Mouse (Mus musculus): ENCODE measurements around the gene Gm20388.
A peak's percentile ranks its signal among the peaks of the same experiment; 100 is the strongest.
"Not testable (repeated sequence)": the region's sequence is repeated elsewhere in the genome, so short reads cannot be mapped to it uniquely, and the experiment has no call there.

The Gm20388 gene

DNA sequence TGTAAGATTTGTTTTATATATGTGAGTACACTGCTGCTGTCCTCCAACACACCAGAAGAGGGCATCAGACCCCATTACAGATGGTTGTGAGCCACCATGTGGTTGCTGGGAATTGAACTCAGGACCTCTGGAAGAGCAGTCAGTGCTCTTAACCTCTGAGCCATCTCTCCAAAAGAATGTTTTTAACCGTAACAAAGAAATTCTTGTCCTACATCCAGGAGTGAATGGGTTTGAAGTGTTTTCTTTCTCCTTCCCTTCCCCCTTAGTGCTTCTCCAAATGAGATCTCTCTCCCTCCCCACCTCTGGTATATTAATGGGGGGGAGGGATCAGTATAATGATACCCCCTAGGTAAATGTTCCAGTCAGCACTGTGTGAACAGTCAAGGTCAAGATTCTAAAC, 3609.4 kb downstream of the Gm20388 start:
- DNase-seq (ENCODE audit: low spot score in 2 of 2): not testable (repeated sequence)

DNA sequence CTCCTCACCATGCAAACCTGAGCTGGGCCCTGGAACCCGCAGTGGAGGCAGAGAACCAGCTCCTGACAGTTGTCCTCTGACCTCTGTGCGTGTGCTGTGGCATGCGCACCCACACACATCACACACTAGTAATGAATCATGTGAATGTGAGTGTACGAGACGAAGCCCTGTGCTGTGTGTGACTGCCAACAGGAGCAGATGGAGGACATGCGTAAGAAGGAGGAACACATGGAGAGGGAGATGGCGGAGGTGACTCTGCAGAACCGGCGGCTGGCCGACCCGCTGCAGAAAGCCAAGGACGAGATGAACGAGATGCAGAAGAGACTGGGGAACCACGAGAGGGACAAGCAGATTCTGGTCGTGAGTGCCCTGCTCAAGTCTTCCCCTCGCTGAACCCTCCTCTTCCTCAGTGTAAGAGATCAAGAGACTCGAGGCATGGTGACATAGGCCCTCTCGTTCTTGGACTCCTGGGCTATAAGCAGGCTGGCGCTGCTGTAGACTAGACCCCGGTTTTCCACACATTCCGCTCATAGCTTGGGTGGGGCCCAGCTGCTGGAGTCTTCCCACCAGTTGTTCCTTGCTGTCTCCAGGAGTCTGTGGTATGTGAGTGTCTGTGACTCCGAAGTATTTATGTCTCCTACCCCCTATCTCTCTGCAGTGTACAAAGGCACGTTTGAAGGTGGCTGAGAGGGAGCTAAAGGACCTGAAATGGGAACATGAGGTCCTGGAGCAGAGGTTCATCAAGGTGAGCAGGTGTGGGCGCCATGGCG, 3617.3 kb downstream of the Gm20388 start:
- no peak for DNase-seq (ENCODE audit: low spot score in 2 of 2)

DNA sequence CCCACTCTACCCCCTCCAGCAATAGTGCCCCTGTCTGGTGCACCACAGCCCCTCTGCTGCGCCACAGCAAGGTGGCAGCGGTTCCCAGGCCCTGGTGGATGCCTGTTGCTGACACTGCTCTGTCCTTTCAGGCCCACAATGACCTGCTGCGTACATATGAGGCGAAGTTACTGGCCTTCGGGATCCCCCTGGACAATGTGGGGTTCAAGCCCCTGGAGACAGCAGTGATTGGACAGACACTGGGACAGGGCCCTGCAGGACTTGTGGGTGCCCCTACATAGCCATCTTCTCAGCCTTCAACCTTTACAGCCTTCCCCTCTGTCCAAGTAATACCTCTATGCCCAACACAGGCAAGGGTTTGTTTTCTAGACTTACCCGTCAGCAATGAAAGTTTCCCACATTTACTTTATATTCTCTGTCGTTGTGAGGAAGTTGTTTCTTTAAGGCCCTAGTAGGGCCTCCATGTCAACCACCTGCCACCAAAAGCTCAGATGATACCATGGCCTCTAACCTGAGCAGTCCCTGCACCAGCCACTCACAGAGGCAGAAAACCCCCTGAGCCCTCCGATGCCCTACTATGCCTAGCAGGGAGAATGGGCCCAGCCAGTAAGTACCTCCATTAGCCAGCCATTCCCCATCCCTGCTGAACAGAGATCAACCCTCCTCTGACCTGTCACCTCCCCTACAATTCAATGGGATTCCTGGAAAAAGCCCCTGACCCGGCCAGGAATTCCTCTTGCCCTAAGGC, 3625.8 kb downstream of the Gm20388 start:
- no peak for DNase-seq (ENCODE audit: low spot score in 2 of 2)

DNA sequence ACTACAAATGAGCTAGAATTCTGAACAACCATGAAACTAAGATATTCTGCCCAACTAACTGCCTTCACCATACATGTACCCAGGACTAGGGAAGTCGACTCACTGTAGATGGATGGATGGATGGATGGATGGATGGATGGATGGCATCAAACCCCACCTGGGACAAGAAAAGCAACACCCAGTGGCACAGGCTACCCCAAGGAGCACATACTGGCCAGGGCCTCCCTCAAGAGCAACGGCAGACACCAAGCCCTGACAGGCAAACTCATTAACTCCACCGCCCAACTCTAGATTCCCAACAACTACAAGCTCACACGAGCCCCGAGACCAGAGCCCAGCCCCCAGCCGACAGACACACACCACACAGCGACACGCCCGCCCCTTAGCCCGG, 3626.3 kb downstream of the Gm20388 start:
- no peak for DNase-seq (ENCODE audit: low spot score in 2 of 2)

DNA sequence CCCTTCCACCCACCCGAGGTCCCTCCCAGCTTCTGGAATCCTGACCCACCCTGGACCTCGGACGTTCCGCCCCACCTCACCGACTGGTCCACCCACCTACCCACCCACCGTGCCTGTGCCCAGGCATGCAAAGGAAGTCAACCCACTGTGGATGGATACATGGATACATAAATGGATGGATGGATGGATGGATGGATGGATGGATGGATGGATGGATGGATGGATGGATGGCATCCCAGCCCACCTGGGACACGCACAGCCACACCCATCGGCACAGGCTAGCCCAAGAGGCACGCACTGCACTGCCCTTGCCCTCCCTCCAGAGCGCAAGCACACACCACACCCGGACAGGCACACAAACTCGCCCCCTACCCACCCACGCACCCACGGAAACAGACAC, 3627.0 kb downstream of the Gm20388 start:
- DNase-seq (ENCODE audit: low spot score in 2 of 2): peak; percentile 23 to 37

DNA sequence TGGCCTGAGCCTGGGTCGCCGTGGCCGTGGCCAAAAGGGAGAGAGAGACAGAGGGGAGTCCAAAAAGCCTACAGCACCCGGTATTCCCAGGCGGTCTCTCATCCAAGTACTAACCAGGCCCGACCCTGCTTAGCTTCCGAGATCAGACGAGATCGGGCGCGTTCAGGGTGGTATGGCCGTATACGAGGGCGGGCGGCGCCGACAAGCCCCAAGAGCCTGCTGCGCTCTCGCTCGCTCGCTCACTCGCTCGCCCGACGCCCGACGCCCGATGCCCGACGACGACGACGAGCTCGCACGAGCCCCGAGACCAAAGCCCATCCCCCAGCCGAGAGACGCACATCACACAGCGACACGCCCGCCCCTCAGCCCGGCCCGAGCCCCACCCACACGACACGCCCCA, 3653.6 kb downstream of the Gm20388 start:
- not testable (repeated sequence) for DNase-seq (ENCODE audit: low spot score in 2 of 2)

DNA sequence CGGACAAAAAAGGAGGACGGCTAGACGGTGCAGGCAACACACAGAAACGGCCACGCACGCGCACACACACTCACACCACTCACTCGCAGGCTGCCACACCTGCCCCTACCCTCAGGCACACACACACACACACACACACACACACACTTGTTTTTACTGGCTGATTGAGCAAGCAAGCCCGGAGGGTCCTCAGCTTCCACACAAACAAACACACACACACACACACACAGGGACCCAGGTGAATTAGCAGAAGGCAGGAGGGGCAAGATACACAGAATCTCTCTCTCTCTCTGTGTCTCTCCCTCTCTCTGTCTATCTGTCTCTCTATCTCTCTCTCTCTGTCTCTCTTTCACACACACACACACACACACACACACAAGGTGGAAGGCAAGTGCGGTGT, 3664.7 kb downstream of the Gm20388 start:
- peak in 1 of 2 experiments; percentile 0 for DNase-seq (ENCODE audit: low spot score in 2 of 2)

DNA sequence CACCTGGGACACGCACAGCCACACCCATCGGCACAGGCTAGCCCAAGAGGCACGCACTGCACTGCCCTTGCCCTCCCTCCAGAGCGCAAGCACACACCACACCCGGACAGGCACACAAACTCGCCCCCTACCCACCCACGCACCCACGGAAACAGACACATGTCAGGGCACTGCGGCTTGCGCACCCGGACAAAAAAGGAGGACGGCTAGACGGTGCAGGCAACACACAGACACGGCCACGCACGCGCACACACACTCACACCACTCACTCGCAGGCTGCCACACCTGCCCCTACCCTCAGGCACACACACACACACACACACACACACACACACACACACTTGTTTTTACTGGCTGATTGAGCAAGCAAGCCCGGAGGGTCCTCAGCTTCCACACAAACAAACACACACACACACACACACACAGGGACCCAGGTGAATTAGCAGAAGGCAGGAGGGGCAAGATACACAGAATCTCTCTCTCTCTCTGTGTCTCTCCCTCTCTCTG, 3690.1 kb downstream of the Gm20388 start:
- DNase-seq (ENCODE audit: low spot score in 2 of 2): peak; percentile 46 to 57

DNA sequence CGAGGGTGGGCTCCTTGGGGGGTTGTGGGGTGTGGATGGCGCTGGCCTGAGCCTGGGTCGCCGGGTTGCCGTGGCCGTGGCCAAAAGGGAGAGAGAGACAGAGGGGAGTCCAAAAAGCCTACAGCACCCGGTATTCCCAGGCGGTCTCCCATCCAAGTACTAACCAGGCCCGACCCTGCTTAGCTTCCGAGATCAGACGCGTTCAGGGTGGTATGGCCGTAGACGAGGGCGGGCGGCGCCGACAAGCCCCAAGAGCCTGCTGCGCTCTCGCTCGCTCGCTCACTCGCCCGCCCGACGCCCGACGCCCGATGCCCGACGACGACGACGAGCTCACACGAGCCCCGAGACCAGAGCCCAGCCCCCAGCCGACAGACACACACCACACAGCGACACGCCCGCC, 3690.8 kb downstream of the Gm20388 start:
- not testable (repeated sequence) for DNase-seq (ENCODE audit: low spot score in 2 of 2)

DNA sequence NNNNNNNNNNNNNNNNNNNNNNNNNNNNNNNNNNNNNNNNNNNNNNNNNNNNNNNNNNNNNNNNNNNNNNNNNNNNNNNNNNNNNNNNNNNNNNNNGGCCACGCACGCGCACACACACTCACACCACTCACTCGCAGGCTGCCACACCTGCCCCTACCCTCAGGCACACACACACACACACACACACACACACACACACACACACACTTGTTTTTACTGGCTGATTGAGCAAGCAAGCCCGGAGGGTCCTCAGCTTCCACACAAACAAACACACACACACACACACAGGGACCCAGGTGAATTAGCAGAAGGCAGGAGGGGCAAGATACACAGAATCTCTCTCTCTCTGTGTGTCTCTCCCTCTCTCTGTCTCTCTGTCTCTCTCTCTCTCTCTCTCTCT, 3702.0 kb downstream of the Gm20388 start:
- not testable (repeated sequence) for DNase-seq (ENCODE audit: low spot score in 2 of 2)

DNA sequence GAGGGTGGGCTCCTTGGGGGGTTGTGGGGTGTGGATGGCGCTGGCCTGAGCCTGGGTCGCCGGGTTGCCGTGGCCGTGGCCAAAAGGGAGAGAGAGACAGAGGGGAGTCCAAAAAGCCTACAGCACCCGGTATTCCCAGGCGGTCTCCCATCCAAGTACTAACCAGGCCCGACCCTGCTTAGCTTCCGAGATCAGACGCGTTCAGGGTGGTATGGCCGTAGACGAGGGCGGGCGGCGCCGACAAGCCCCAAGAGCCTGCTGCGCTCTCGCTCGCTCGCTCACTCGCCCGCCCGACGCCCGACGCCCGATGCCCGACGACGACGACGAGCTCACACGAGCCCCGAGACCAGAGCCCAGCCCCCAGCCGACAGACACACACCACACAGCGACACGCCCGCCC, 3712.9 kb downstream of the Gm20388 start:
- not testable (repeated sequence) for DNase-seq (ENCODE audit: low spot score in 2 of 2)

DNA sequence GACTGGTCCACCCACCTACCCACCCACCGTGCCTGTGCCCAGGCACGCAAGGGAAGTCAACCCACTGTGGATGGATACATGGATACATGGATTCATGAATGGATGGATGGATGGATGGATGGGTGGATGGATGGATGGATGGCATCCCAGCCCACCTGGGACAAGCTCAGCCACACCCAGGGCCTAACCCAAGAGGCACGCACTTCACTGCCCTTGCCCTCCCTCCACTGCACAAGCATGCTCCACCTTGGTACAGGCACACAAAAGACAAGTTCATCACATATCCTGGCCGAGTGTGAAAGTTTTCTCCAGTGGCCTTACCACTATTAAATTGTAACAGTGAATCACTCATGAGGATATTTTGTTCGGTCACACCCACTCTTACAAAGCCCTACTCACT, 3713.6 kb downstream of the Gm20388 start:
- DNase-seq (ENCODE audit: low spot score in 2 of 2): no peak

DNA sequence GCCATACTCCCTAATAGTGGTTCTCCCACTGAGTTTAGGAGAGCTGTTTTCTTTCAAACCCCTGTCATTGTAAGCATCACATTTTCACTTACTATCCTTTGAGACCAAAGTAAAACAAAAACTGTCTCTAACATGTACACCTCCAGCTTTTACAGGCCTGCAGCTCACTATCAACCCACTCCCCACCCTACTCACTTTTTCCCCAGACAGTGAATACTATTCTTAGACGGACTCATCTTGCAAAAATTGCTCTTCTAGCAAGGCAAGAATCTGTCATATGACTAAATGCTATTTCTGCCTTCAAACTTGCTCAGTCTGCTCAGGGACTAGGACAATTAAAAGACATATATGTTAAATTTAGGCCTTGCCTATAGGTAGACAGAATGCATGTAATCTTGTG, 3714.1 kb downstream of the Gm20388 start:
- DNase-seq (ENCODE audit: low spot score in 2 of 2): no peak

DNA sequence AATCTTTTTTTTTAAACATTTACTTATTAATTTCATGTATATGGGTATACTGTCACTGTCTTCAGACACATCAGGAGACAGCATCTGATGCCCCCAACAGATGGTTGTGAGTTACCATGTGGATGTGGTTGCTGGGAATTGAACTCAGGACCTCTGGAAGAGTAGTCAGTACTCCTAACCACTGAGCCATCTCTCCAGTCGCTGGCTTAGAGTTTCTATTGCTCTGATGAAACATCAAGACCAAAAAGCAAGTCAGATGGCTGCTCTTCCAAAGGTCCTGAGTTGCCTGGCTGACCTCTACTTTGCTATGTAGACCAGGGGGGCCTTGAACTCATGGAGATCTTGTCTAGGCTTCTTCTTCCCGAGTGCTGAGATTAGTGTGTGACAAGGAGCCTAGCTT, 3715.1 kb downstream of the Gm20388 start:
- DNase-seq (ENCODE audit: low spot score in 2 of 2): no peak

DNA sequence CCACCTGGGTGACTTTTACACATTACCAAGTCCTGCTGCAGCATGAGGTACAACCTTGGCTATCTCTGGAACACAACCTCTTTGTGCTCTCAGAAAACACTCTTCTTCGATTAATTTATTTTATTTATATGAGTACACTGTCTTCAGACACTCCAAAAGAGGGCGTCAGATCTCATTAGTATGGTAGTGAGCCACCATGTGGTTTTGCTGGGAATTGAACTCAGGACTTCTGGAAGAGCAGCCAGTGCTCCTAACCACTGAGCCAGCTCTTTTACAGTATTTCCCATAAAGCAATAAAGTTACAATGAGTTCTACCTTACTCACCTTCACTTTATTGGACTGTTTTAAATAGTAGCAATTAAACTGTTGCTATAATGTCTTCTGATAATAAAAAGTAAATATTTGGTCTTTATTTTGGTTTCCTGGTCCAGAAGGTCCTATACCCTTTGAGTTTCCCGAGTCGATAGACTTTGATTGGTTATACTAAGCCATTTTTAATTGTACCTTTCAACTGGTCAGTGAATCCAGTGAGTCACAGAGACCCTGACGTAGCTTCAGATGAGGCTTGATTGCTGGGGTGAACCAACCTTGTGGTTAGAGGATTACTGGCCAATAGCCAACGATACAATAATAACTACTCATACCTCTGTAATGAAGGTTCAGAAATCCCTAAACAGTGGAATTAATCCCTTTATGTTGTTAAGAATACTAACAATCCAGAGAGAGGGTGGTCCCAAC, 3716.9 kb downstream of the Gm20388 start:
- DNase-seq (ENCODE audit: low spot score in 2 of 2): no peak

DNA sequence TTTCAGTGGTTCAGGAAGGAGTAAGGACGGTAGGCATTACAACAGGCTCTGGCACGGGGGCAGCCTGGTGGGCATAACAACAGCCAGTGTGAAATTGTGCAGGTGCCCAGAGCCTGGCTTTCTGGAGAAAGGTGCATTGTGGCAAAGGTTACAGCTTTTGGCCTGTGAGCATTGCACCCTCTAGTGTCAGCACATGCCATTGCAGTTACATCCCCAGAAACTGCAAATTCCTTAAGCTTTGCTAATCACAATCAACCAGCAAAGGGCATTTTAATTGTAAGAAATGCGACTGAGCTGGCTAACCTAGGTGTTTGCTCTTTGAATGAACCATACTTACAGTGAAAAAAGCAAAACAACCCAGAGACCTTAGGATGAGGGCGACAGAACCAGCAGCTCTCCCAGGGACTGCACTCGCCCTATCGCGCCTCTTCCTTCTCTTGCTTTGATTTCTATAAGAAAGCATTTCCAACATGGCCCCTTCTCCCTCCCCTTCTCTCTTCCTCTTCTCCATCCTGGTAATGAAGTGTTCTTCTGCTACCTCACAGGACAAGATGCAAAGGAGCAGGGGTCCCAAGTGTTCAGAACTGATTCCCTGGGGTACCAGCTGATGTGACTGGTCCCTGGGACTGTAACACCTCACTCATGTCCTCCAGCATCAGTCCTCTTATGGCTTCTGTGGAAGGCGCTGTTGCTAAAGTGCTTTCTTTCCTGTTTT, 3717.8 kb downstream of the Gm20388 start:
- DNase-seq (ENCODE audit: low spot score in 2 of 2): peak in 1 of 2 experiments; percentile 56

DNA sequence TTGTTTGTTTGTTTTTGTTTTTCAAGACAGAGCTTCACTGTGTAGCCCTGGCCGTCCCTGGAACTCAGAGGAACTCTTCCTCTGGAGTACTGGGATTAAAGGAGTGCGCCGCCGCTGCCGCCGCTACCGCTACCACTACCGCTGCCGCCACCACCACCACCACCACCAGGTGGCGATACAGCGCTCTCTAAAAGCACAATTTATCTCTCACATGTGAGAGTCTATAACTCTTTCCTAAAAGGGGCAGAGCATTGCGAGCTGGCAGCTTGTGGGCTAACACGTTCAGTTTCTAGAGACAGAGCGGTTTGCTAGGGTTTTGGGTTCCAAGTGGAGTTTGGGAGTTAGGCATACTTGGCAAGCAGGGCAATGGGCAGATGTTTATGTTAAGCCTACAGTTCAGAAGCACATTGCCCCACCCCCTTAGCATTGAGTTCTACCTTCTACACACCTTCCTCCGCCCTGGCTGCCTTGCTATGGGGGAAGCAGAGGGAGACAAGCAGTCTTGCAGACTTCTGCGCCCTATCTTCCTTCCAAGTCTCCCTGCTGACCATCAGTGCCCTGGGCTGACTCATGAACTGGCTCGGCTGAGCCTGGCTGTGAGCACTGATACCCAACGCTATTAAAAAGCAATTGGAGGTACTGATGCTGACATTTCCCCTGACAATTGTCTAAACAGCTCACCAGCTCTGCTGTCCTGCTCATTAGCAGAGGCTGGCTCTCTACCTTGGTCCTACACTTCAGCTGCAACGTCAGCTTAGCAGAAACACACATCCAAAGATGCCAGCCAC, 3718.5 kb downstream of the Gm20388 start:
- DNase-seq (ENCODE audit: low spot score in 2 of 2): peak in 1 of 2 experiments; percentile 54

DNA sequence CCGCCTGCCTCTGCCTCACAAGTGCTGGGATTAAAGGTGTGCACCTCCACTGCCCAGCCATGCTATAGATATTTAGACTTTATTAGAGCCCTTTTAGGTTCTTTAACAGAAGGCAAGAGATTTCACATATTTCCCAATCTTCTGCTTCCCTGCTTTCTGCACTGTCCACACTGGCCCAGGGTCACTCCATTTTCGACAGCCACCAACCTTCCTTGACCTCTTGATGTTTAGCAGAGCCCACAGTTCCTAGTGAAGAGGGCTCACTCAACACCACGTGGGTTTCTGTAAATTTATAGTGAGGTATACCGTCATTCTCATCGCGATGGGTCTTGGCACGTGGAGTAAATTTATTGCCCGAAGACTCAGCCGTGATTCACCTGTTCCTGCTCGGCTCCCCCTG, 3719.4 kb downstream of the Gm20388 start:
- DNase-seq (ENCODE audit: low spot score in 2 of 2): no peak

DNA sequence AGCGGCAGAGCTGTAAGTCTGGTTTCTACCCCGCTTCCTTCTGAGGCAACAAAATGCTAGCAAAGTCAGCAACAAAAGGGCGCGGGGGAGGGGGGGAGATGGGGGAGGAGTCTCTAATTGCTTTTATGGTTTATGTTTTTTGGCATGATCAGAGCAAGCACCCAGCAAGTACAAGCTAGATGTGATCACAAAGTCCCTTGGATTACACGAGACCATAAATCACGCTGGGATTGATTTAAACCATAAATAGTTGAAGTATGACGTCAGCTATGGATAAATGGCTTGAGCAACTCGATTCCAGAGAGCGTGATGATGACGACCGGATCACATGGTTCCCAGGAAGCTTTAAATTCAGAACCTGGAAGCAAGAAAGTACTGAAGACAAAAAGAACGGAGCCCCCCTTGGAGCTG, 3720.2 kb downstream of the Gm20388 start:
- DNase-seq (ENCODE audit: low spot score in 2 of 2): no peak

DNA sequence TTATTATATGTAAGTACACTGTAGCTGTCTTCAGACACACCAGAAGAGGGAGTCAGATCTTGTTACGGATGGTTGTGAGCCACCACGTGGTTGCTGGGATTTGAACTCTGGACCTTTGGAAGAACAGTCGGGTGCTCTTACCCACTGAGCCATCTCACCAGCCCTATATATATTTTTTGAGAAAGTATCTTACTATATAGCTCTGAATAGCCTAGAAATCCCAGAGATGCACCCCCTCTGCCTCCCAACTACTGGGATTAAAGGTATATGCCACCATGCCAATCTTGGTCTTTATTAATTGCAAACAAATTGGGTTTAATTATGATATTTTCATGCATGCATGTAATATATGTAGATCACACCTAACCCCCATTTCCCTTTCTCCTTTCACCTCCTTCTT, 3721.1 kb downstream of the Gm20388 start:
- not testable (repeated sequence) for DNase-seq (ENCODE audit: low spot score in 2 of 2)

DNA sequence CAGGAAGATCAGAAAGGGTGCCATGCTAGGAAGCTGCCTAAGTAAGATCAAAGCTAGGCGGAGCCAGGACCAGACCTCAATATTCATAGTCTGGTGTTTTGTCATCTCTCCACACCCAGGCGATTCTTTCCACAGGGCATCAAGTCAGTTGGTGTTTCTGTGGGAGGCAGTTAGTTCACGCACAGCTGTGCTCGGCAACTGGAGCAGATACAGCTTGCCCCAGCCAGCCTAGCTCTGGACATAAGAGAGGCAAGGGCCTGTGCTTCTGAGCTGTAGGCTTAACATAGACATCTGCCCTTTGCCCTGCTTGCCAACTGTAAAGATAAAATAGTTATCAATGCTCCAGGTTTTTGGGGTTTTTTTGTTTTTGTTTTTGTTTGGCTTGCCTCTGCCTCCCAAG, 3721.6 kb downstream of the Gm20388 start:
- no peak for DNase-seq (ENCODE audit: low spot score in 2 of 2)

Data from heart, adult 9 months (tissue).